20 mouse cellular contexts compared by ENCODE assay signal in genomic region chr9:103945406-103945805, GRCm38 (mm10). TPM values are rescaled to one million over a fixed set of nuclear protein-coding genes. Genes with fewer than 3 reads are reported as not detected.
DNase-seq lines count a peak whose midpoint lies in the region; TF ChIP-seq lines count a peak whose summit lies in the region.
"Had no signal": no experiment of that assay in that cellular context is flagged by ENCODE, and none has a peak within 500 bp of the region (broad histone marks: within the 10 kb centered on the region; RNA-seq: fewer than 3 reads in every experiment).

No protein-coding gene starts in this region.

- intact Hi-C loops in left cerebral cortex, postnatal 36 days (cut with DNase I) = no loop called here

- no peak for DNase-seq in testis, postnatal 14 days (ENCODE audit: low spot score)
- peak; percentile 9 to 12 for DNase-seq in frontal cortex, postnatal 25 days (ENCODE audit: low spot score in 2 of 2)
- peak; percentile 52 to 58 for DNase-seq in left cerebral cortex, postnatal 36 days (ENCODE audit: low spot score in 2 of 2)
- no peak for DNase-seq in cerebellum, postnatal 25 days
- DNase-seq in cerebellum, adult 8-10 months = no peak
- no peak for DNase-seq in gastrocnemius, postnatal 25 days
- DNase-seq: cerebellum, postnatal 36 days; gastrocnemius, postnatal 14 days; heart, postnatal 10 days; lung, embryonic 14.5 days; thymus, postnatal 4 days had no signal

- H3K4me1 ChIP-seq in testis, adult 2 months (ENCODE audit: control insufficient read depth, insufficient read depth, low read length) = no peaks in the 10 kb centered on the region; the same call in 1 of the 2 replicates
- H3K4me1 ChIP-seq: forebrain, embryonic 13.5 days; heart, embryonic 10.5 days; intestine, embryonic 15.5 days; liver, embryonic 12.5 days; midbrain, embryonic 12.5 days had no signal

- TF ChIP-seq POLR2A in testis, adult 2 months (IDR thresholded peaks at IDR 0.05; ENCODE audit: control insufficient read depth, low read depth, low read length) = no peak

- peak overlapping the region; percentile 45 for H3K4me3 ChIP-seq in testis, adult 2 months (ENCODE audit: control insufficient read depth, low read depth, low read length)
- H3K4me3 ChIP-seq: forebrain, embryonic 13.5 days; heart, embryonic 10.5 days; hindbrain, embryonic 13.5 days; intestine, embryonic 15.5 days; liver, embryonic 12.5 days; midbrain, embryonic 12.5 days had no signal

- no peaks in the 10 kb centered on the region for H3K27me3 ChIP-seq in testis, adult 2 months (ENCODE audit: control insufficient read depth, insufficient read depth, low read length)
- H3K27me3 ChIP-seq: forebrain, embryonic 13.5 days; hindbrain, embryonic 13.5 days; intestine, embryonic 15.5 days; liver, embryonic 12.5 days; midbrain, embryonic 12.5 days had no signal

- no peak for TF ChIP-seq CTCF in testis, adult 2 months (IDR thresholded peaks at IDR 0.05; ENCODE audit: control insufficient read depth, insufficient read depth, insufficient replicate concordance, low read depth, low read length)

- no peaks in the 10 kb centered on the region for H3K36me3 ChIP-seq in testis, adult 2 months (ENCODE audit: control insufficient read depth, insufficient read depth, low read length)
- H3K36me3 ChIP-seq: G1E; heart, embryonic 10.5 days; hindbrain, embryonic 13.5 days; intestine, embryonic 15.5 days; liver, embryonic 12.5 days; midbrain, embryonic 12.5 days had no signal

- H3K27ac ChIP-seq in testis, adult 2 months (ENCODE audit: control insufficient read depth, insufficient read depth, low read depth, low read length) = no peak overlapping the region
- H3K27ac ChIP-seq: forebrain, embryonic 13.5 days; heart, embryonic 10.5 days; hindbrain, embryonic 13.5 days; intestine, embryonic 15.5 days; liver, embryonic 12.5 days; macrophage; midbrain, embryonic 12.5 days had no signal

RNA-seq across cellular contexts. Expression of gene Nphp3, which starts 56.9 kb away (rescaled TPM):
- 6.4 and 10.2 TPM in 2 replicates for polyA plus RNA-seq in testis, adult 2 months (2012; rRNA removed)
- total RNA-seq in left cerebral cortex, postnatal 36 days (2021) = 1 to 10 TPM; 5.4 to 7.6 TPM
- 1 to 10 TPM in 1 of 2 experiments, under 1 TPM in 1; 0.78 to 1.5 TPM for total RNA-seq in gastrocnemius, postnatal 25 days (2021)
- polyA plus RNA-seq: G1E had no signal

Comparison
In these comparisons a context has a peak if more than half of its experiments do, and no peak if none do; other contexts are left out.
1. DNase-seq: peak in frontal cortex, postnatal 25 days (2 of 2) and left cerebral cortex, postnatal 36 days (2 of 2); none in testis, postnatal 14 days (single experiment), cerebellum, postnatal 25 days (0 of 2), cerebellum, adult 8-10 months (single experiment) and gastrocnemius, postnatal 25 days (single experiment).